Mouse (Mus musculus): ENCODE results near the gene Gm38119. TPM values are rescaled to one million over a fixed set of nuclear protein-coding genes. Genes with fewer than 3 reads are reported as not detected.
"Not testable (repeated sequence)": the region's sequence is repeated elsewhere in the genome, so short reads cannot be mapped to it uniquely, and the experiment has no call there.

The Gm38119 gene
- polyA plus RNA-seq, 1 experiment: not detected

DNA sequence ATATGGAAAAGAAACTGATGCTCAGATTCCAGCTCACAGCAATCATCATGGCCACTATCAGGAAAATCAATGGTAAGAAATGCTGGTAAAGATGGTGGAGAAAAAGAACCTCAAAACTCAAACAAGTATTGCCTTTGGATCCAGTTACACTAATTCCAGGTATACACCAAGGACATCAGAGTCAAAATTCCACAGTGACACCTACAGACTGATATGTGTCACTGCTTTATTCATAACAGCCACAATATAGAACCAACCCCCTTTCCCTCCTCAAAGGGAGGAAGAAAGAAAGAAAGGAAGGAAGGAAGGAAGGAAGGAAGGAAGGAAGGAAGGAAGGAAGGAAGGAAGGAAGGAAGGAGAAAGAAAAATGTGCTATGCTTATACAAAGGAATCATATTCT is 23.8 kb downstream of the Gm38119 start:
- Histone ChIP-seq H3K27ac (ENCODE audit: control insufficient read depth, insufficient read depth, low read depth, low read length) (no peak overlapping the region), H3K4me1 (ENCODE audit: control insufficient read depth, insufficient read depth, low read length) (no peaks in the 10 kb centered on the region), H3K36me3 (ENCODE audit: control insufficient read depth, insufficient read depth, low read length) (no peaks in the 10 kb centered on the region), H3K27me3 (ENCODE audit: control insufficient read depth, insufficient read depth, low read length) (no peaks in the 10 kb centered on the region), H3K4me3 (ENCODE audit: control insufficient read depth, low read depth, low read length) (no peak overlapping the region)
- TF ChIP-seq POLR2A (IDR thresholded peaks at IDR 0.05; ENCODE audit: control insufficient read depth, low read depth, low read length) (no peak), CTCF (IDR thresholded peaks at IDR 0.05; ENCODE audit: control insufficient read depth, insufficient read depth, insufficient replicate concordance, low read depth, low read length) (no peak)

- H3K27me3 ChIP-seq (ENCODE audit: control insufficient read depth, insufficient read depth, low read length): no peaks in the 10 kb centered on the region
- no peak within 1 kb of the TSS for H3K27ac ChIP-seq (ENCODE audit: control insufficient read depth, insufficient read depth, low read depth, low read length)
- H3K4me3 ChIP-seq (ENCODE audit: control insufficient read depth, low read depth, low read length): no peak within 1 kb of the TSS
- H3K36me3 ChIP-seq (ENCODE audit: control insufficient read depth, insufficient read depth, low read length): no peaks in the 10 kb centered on the region
- no peaks in the 10 kb centered on the region for H3K4me1 ChIP-seq (ENCODE audit: control insufficient read depth, insufficient read depth, low read length)
- TF ChIP-seq POLR2A (IDR thresholded peaks at IDR 0.05; ENCODE audit: control insufficient read depth, low read depth, low read length): no peak
- no peak for TF ChIP-seq CTCF (IDR thresholded peaks at IDR 0.05; ENCODE audit: control insufficient read depth, insufficient read depth, insufficient replicate concordance, low read depth, low read length)
Observed at GRCm38 (mm10) chr3:92708974-92709373, 29.9 kb downstream of the Gm38119 start, which contains the start of gene Lce1e. TSS of gene Lce1e (minus strand) at chr3:92709074.

- Histone ChIP-seq H3K36me3 (ENCODE audit: control insufficient read depth, insufficient read depth, low read length) (no peaks in the 10 kb centered on the region), H3K4me3 (ENCODE audit: control insufficient read depth, low read depth, low read length) (no peak overlapping the region), H3K4me1 (ENCODE audit: control insufficient read depth, insufficient read depth, low read length) (no peaks in the 10 kb centered on the region), H3K27ac (ENCODE audit: control insufficient read depth, insufficient read depth, low read depth, low read length) (no peak overlapping the region), H3K27me3 (ENCODE audit: control insufficient read depth, insufficient read depth, low read length) (no peaks in the 10 kb centered on the region)
- TF ChIP-seq CTCF (IDR thresholded peaks at IDR 0.05; ENCODE audit: control insufficient read depth, insufficient read depth, insufficient replicate concordance, low read depth, low read length): no peak
- TF ChIP-seq POLR2A (IDR thresholded peaks at IDR 0.05; ENCODE audit: control insufficient read depth, low read depth, low read length): no peak
Observed at GRCm38 (mm10) chr3:92694613-92695012, 44.3 kb downstream of the Gm38119 start.

GRCm38 (mm10) chr3:92691688-92692087 is 47.2 kb downstream of the Gm38119 start:
- H3K4me3 ChIP-seq (ENCODE audit: control insufficient read depth, low read depth, low read length): no peak overlapping the region
- H3K27me3 ChIP-seq (ENCODE audit: control insufficient read depth, insufficient read depth, low read length): no peaks in the 10 kb centered on the region
- no peak for TF ChIP-seq CTCF (IDR thresholded peaks at IDR 0.05; ENCODE audit: control insufficient read depth, insufficient read depth, insufficient replicate concordance, low read depth, low read length)
- TF ChIP-seq POLR2A (IDR thresholded peaks at IDR 0.05; ENCODE audit: control insufficient read depth, low read depth, low read length): no peak
- no peaks in the 10 kb centered on the region for H3K4me1 ChIP-seq (ENCODE audit: control insufficient read depth, insufficient read depth, low read length)
- no peak overlapping the region for H3K27ac ChIP-seq (ENCODE audit: control insufficient read depth, insufficient read depth, low read depth, low read length)
- H3K36me3 ChIP-seq (ENCODE audit: control insufficient read depth, insufficient read depth, low read length): no peaks in the 10 kb centered on the region

GRCm38 (mm10) chr3:92689154-92689553 is 49.7 kb downstream of the Gm38119 start:
- H3K4me1 ChIP-seq (ENCODE audit: control insufficient read depth, insufficient read depth, low read length); H3K4me3 ChIP-seq (ENCODE audit: control insufficient read depth, low read depth, low read length); H3K27ac ChIP-seq (ENCODE audit: control insufficient read depth, insufficient read depth, low read depth, low read length); H3K27me3 ChIP-seq (ENCODE audit: control insufficient read depth, insufficient read depth, low read length); H3K36me3 ChIP-seq (ENCODE audit: control insufficient read depth, insufficient read depth, low read length): not testable (repeated sequence)

Other genes starting within 250 kb of the Gm38119 start
- not detected in 2 replicates for gene Sprr4, start 238.6 kb downstream of the Gm38119 start, polyA plus RNA-seq (2012; rRNA removed)
- not detected in 2 replicates for gene 2310046K23Rik, start 204.6 kb downstream of the Gm38119 start, polyA plus RNA-seq (2012; rRNA removed)
- 0.05 and 0.06 TPM in 2 replicates for gene Ivl, start 165.4 kb downstream of the Gm38119 start, polyA plus RNA-seq (2012; rRNA removed)
- gene Smcp, start 150.1 kb downstream of the Gm38119 start, polyA plus RNA-seq (2012; rRNA removed): 4,177 and 4,558 TPM in 2 replicates
- 0.67 and 0.94 TPM in 2 replicates for gene 2210017I01Rik, start 131.6 kb downstream of the Gm38119 start, polyA plus RNA-seq (2012; rRNA removed)
- gene Lce6a, start 117.4 kb downstream of the Gm38119 start, polyA plus RNA-seq (2012; rRNA removed): 0.66 and 0.89 TPM in 2 replicates
- not detected in 2 replicates for gene Lce1a1, start 90.8 kb downstream of the Gm38119 start, polyA plus RNA-seq (2012; rRNA removed)
- not detected in 2 replicates for gene Lce1b, start 82.2 kb downstream of the Gm38119 start, polyA plus RNA-seq (2012; rRNA removed)
- gene Lce1a2, start 68.8 kb downstream of the Gm38119 start, polyA plus RNA-seq (2012; rRNA removed): not detected in 2 replicates
- gene Lce1c, start 59.8 kb downstream of the Gm38119 start, polyA plus RNA-seq (2012; rRNA removed): 0.42 and 0.85 TPM in 2 replicates
- gene Lce1d, start 51.9 kb downstream of the Gm38119 start, polyA plus RNA-seq (2012; rRNA removed): not detected in 2 replicates
- not detected in 2 replicates for gene Lce1e, start 30.0 kb downstream of the Gm38119 start, polyA plus RNA-seq (2012; rRNA removed)
- gene Lce1f, start 18.7 kb downstream of the Gm38119 start, polyA plus RNA-seq (2012; rRNA removed): not detected in 2 replicates
- gene Lce1g, start 13.2 kb upstream of the Gm38119 start, polyA plus RNA-seq (2012; rRNA removed): not detected in 2 replicates
- not detected in 2 replicates for gene Lce1h, start 26.0 kb upstream of the Gm38119 start, polyA plus RNA-seq (2012; rRNA removed)
- not detected in 2 replicates for gene Lce1i, start 39.8 kb upstream of the Gm38119 start, polyA plus RNA-seq (2012; rRNA removed)
- gene Lce1j, start 51.4 kb upstream of the Gm38119 start, polyA plus RNA-seq (2012; rRNA removed): not detected in 2 replicates
- not detected in 2 replicates for gene Lce1k, start 68.8 kb upstream of the Gm38119 start, polyA plus RNA-seq (2012; rRNA removed)
- not detected in 2 replicates for gene Kprp, start 88.2 kb upstream of the Gm38119 start, polyA plus RNA-seq (2012; rRNA removed)
- gene Lce1l, start 112.2 kb upstream of the Gm38119 start, polyA plus RNA-seq (2012; rRNA removed): not detected in 2 replicates
- gene 2310050C09Rik, start 131.1 kb upstream of the Gm38119 start, polyA plus RNA-seq (2012; rRNA removed): not detected in 2 replicates
- gene Lce3a, start 187.1 kb upstream of the Gm38119 start, polyA plus RNA-seq (2012; rRNA removed): not detected in 2 replicates
- gene Lce3b, start 193.9 kb upstream of the Gm38119 start, polyA plus RNA-seq (2012; rRNA removed): not detected in 2 replicates
- gene Lce3c, start 205.4 kb upstream of the Gm38119 start, polyA plus RNA-seq (2012; rRNA removed): not detected in 2 replicates
- gene Lce3d, start 218.3 kb upstream of the Gm38119 start, polyA plus RNA-seq (2012; rRNA removed): not detected in 2 replicates
- gene Lce3e, start 228.0 kb upstream of the Gm38119 start, polyA plus RNA-seq (2012; rRNA removed): not detected in 2 replicates